Mouse (Mus musculus) myocyte (in vitro differentiated cells): ENCODE measurements around the gene Thbs3.
A peak's percentile ranks its signal among the peaks of the same experiment; 100 is the strongest.

ENCODE experiments used
- CEBPB ChIP-seq: IDR thresholded peaks from 2 replicates; pipeline ENCODE4 v1.6.1; 2011; ENCODE audit warnings: mild to moderate bottlenecking, moderate library complexity; ENCODE audit not compliant: poor library complexity, insufficient read depth, severe bottlenecking
- E2F4 ChIP-seq: IDR thresholded peaks from one replicate; pipeline ENCODE4 v1.6.1; 2011; ENCODE audit warnings: mild to moderate bottlenecking, control low read depth, moderate library complexity; ENCODE audit not compliant: insufficient read depth
- MAX ChIP-seq: IDR thresholded peaks from one replicate; pipeline ENCODE4 v1.6.1; 2011; ENCODE audit warnings: low read depth, mild to moderate bottlenecking, control low read depth
- MYOD1 ChIP-seq, 3 experiments: IDR thresholded peaks; one replicate each; pipeline ENCODE4 v1.6.1; 2011; ENCODE audit warnings: control low read depth in 2 of 3, low read depth in 2 of 3, mild to moderate bottlenecking in 2 of 3, moderate library complexity in 1 of 3; ENCODE audit not compliant: insufficient read length in 2 of 3, control insufficient read depth in 1 of 3
- POLR2A ChIP-seq: IDR thresholded peaks from one replicate; pipeline ENCODE4 v1.6.1; 2011; ENCODE audit warnings: low read depth, mild to moderate bottlenecking, control low read depth, moderate library complexity; ENCODE audit not compliant: insufficient read length
- POLR2AphosphoS2 ChIP-seq: IDR thresholded peaks from one replicate; pipeline ENCODE4 v1.6.1; 2011; ENCODE audit warnings: low read depth, control low read depth; ENCODE audit not compliant: insufficient read length
- TCF12 ChIP-seq: IDR thresholded peaks from one replicate; pipeline ENCODE4 v1.6.1; 2011; ENCODE audit warnings: mild to moderate bottlenecking, control low read depth; ENCODE audit not compliant: poor library complexity, insufficient read depth, severe bottlenecking
- TCF3 ChIP-seq: IDR thresholded peaks from one replicate; pipeline ENCODE4 v1.6.1; 2011; ENCODE audit warnings: low read depth, control low read depth; ENCODE audit not compliant: insufficient read length
- USF1 ChIP-seq: IDR thresholded peaks from one replicate; pipeline ENCODE4 v1.6.1; 2011; ENCODE audit warnings: low read depth, mild to moderate bottlenecking, control low read depth, moderate library complexity

DNA sequence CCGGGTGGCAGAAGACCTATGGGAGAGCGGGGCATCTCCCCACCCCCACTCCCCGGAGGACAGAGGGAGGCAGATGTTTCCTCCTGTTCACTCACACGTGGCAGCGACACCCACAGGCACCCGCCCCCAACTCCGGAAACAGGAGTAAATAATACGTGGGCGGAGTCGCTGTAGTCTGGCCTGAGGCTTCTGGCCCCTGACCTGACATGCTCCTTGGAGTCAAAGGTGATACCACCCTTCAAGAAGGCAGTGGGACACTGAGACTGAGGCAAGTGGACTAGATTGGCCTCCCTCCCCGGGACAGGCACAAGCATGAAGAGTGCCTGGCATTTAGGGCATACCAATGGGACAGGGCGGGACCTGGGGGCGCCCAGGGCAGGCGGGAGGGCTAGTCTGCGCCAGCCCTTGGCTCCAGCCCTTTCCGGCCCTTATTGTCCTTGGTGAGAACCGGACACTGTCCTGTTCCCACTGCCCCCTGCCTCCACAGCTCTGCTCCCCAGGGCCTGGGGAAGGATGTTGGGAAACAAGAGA, 36.5 kb downstream of the Thbs3 start:
- no peak for TF ChIP-seq TCF3
- TF ChIP-seq MYOD1 (IDR thresholded peaks at IDR 0.05; ENCODE audit: control insufficient read depth in 1 of 3, insufficient read length in 2 of 3, low read depth in 2 of 3), result peak in 1 of 3 experiments; percentile 44
- TF ChIP-seq USF1, result no peak
- TF ChIP-seq POLR2A, result no peak
- TF ChIP-seq E2F4, result no peak
- TF ChIP-seq CEBPB, result no peak
- TF ChIP-seq TCF12, result no peak
- TF ChIP-seq POLR2AphosphoS2, result peak; percentile 47
- TF ChIP-seq MAX, result no peak
